ENCODE assay signal across 16 mouse cellular contexts in genomic region chr15:6556272-6556671, GRCm38 (mm10).
"Had no signal": no experiment of that assay in that cellular context is flagged by ENCODE, and none has a peak within 500 bp of the region (broad histone marks: within the 10 kb centered on the region; RNA-seq: fewer than 3 reads in every experiment).

No protein-coding gene starts in this region.

- H3K27me3 ChIP-seq: liver, embryonic 13.5 days; midbrain, embryonic 12.5 days; midbrain, embryonic 15.5 days; neural tube, embryonic 13.5 days had no signal

- H3K9ac ChIP-seq: liver, embryonic 13.5 days; midbrain, embryonic 12.5 days; midbrain, embryonic 15.5 days; neural tube, embryonic 13.5 days had no signal

- H3K4me1 ChIP-seq: midbrain, embryonic 12.5 days; midbrain, embryonic 15.5 days; neural tube, embryonic 13.5 days had no signal

- H3K4me3 ChIP-seq: left cerebral cortex, adult 2 months; liver, embryonic 13.5 days; midbrain, embryonic 12.5 days; midbrain, embryonic 15.5 days; myocyte; neural tube, embryonic 13.5 days had no signal

- H3K4me2 ChIP-seq: liver, embryonic 13.5 days; midbrain, embryonic 12.5 days; midbrain, embryonic 15.5 days; neural tube, embryonic 13.5 days had no signal

- H3K27ac ChIP-seq: left cerebral cortex, adult 2 months; midbrain, embryonic 12.5 days; midbrain, embryonic 15.5 days; neural tube, embryonic 13.5 days had no signal

- DNase-seq: kidney, adult 18-20 months; kidney, adult 9 months; kidney, postnatal 14 days; kidney, postnatal 4 days; layer of hippocampus, postnatal 36 days; liver, embryonic 13.5 days; lung, adult 2 months; lung, postnatal 14 days; lung, postnatal 4 days; thymus, adult 18-20 months; thymus, postnatal 36 days had no signal

- ATAC-seq: midbrain, embryonic 15.5 days had no signal

- H3K36me3 ChIP-seq: liver, embryonic 13.5 days; midbrain, embryonic 12.5 days; midbrain, embryonic 15.5 days; neural tube, embryonic 13.5 days had no signal

- H3K9me3 ChIP-seq: liver, embryonic 13.5 days; midbrain, embryonic 12.5 days; midbrain, embryonic 15.5 days; neural tube, embryonic 13.5 days had no signal
